Mouse (Mus musculus): Measurements from ENCODE around the gene Lifr. TPM values are rescaled to one million over a fixed set of nuclear protein-coding genes. Genes with fewer than 3 reads are reported as not detected.
A peak's percentile ranks its signal among the peaks of the same experiment; 100 is the strongest.

The Lifr gene
- polyA plus RNA-seq, 1 experiment from 2014 or later, result 30.7 TPM

GRCm38 (mm10) chr15:7081795-7082194, 8.6 kb upstream of the Lifr start:
- Histone ChIP-seq H3K36me3 (replicated peaks) (no peaks in the 10 kb centered on the region), H3K27ac (replicated peaks) (no peak overlapping the region), H3K4me3 (replicated peaks) (no peak overlapping the region), H3K9ac (no peak overlapping the region), H3K4me2 (no peak overlapping the region), H3K9me3 (replicated peaks) (no peaks in the 10 kb centered on the region), H3K4me1 (replicated peaks) (peaks cover 4% of the 10 kb centered on the region; the same call in 1 of the 2 replicates), H3K27me3 (no peaks in the 10 kb centered on the region; the same call in 1 of the 2 replicates)
- ATAC-seq (ENCODE audit: insufficient read depth), result no peak
- WGBS (ENCODE audit: insufficient replicate concordance), result 44% methylated on average over 15 of the region's 15 CpGs

GRCm38 (mm10) chr15:7082901-7083300, 7.5 kb upstream of the Lifr start:
- H3K4me2 ChIP-seq, result no peak overlapping the region

GRCm38 (mm10) chr15:7084780-7085497, 5.5 kb upstream of the Lifr start:
- Histone ChIP-seq H3K9ac (no peak overlapping the region), H3K27ac (replicated peaks) (no peak overlapping the region), H3K4me2 (0 out of 2 replicates have a peak overlapping the region, but pooled peaks have one; percentile 1), H3K4me3 (replicated peaks) (no peak overlapping the region), H3K9me3 (replicated peaks) (no peaks in the 10 kb centered on the region), H3K27me3 (no peaks in the 10 kb centered on the region; the same call in 1 of the 2 replicates), H3K36me3 (replicated peaks) (no peaks in the 10 kb centered on the region), H3K4me1 (replicated peaks) (peaks cover 4% of the 10 kb centered on the region; the same call in 1 of the 2 replicates)
- WGBS (ENCODE audit: insufficient replicate concordance), result 9% methylated on average over 8 of the region's 8 CpGs
- peak; percentile 44 for ATAC-seq (ENCODE audit: insufficient read depth)

More at GRCm38 (mm10) chr15:7082901-7083300, 7.5 kb upstream of the Lifr start:
- WGBS (ENCODE audit: insufficient replicate concordance), result 66% methylated on average over 3 of the region's 3 CpGs
- Histone ChIP-seq H3K36me3 (replicated peaks) (no peaks in the 10 kb centered on the region), H3K4me3 (replicated peaks) (no peak overlapping the region), H3K9ac (no peak overlapping the region), H3K9me3 (replicated peaks) (no peaks in the 10 kb centered on the region), H3K27me3 (no peaks in the 10 kb centered on the region; the same call in 1 of the 2 replicates), H3K4me1 (replicated peaks) (peaks cover 4% of the 10 kb centered on the region; the same call in 1 of the 2 replicates), H3K27ac (replicated peaks) (no peak overlapping the region)
- no peak for ATAC-seq (ENCODE audit: insufficient read depth)

GRCm38 (mm10) chr15:7088691-7089090, 1.7 kb upstream of the Lifr start:
- no peak; the same call in 1 of the 2 replicates for ATAC-seq (ENCODE audit: insufficient read depth)
- Histone ChIP-seq H3K36me3 (replicated peaks) (no peaks in the 10 kb centered on the region), H3K4me2 (no peak overlapping the region), H3K4me3 (replicated peaks) (no peak overlapping the region), H3K9me3 (replicated peaks) (no peaks in the 10 kb centered on the region), H3K27me3 (no peaks in the 10 kb centered on the region), H3K4me1 (replicated peaks) (peaks cover 11% of the 10 kb centered on the region; the same call in 1 of the 2 replicates), H3K27ac (replicated peaks) (no peak overlapping the region), H3K9ac (no peak overlapping the region)
- WGBS (ENCODE audit: insufficient replicate concordance), result 12% methylated on average over 2 of the region's 2 CpGs

GRCm38 (mm10) chr15:7092321-7092720, 1.9 kb downstream of the Lifr start:
- Histone ChIP-seq H3K27ac (replicated peaks) (no peak overlapping the region), H3K9me3 (replicated peaks) (no peaks in the 10 kb centered on the region), H3K4me3 (replicated peaks) (no peak overlapping the region), H3K27me3 (no peaks in the 10 kb centered on the region), H3K36me3 (replicated peaks) (no peaks in the 10 kb centered on the region), H3K9ac (no peak overlapping the region), H3K4me1 (replicated peaks) (peaks cover 7% of the 10 kb centered on the region; the same call in 1 of the 2 replicates), H3K4me2 (peak overlapping the region; percentile 12; the same call in 1 of the 2 replicates)
- ATAC-seq (ENCODE audit: insufficient read depth), result no peak
- WGBS (ENCODE audit: insufficient replicate concordance), result 4% methylated on average over 8 of the region's 8 CpGs

- Histone ChIP-seq H3K9ac (no peak overlapping the region), H3K4me3 (replicated peaks) (no peak overlapping the region), H3K27me3 (no peaks in the 10 kb centered on the region), H3K4me2 (no peak overlapping the region), H3K9me3 (replicated peaks) (no peaks in the 10 kb centered on the region), H3K27ac (replicated peaks) (no peak overlapping the region), H3K36me3 (replicated peaks) (no peaks in the 10 kb centered on the region), H3K4me1 (replicated peaks) (no peaks in the 10 kb centered on the region)
- WGBS (ENCODE audit: insufficient replicate concordance), result 52% methylated on average over 1 of the region's 1 CpGs
- no peak for ATAC-seq (ENCODE audit: insufficient read depth)
Observed at GRCm38 (mm10) chr15:7099406-7099805, 9.0 kb downstream of the Lifr start.

GRCm38 (mm10) chr15:7100226-7100625, 9.8 kb downstream of the Lifr start:
- H3K4me2 ChIP-seq, result no peak overlapping the region
- no peaks in the 10 kb centered on the region for H3K9me3 ChIP-seq (replicated peaks)
- no peak for ATAC-seq (ENCODE audit: insufficient read depth)
- no peaks in the 10 kb centered on the region for H3K36me3 ChIP-seq (replicated peaks)
- H3K4me1 ChIP-seq (replicated peaks), result no peaks in the 10 kb centered on the region
- H3K9ac ChIP-seq, result no peak overlapping the region
- no peaks in the 10 kb centered on the region for H3K27me3 ChIP-seq
- H3K27ac ChIP-seq (replicated peaks), result no peak overlapping the region
- H3K4me3 ChIP-seq (replicated peaks), result no peak overlapping the region
- 72% methylated on average over 6 of the region's 6 CpGs for WGBS (ENCODE audit: insufficient replicate concordance)

- Histone ChIP-seq H3K4me1 (replicated peaks) (no peaks in the 10 kb centered on the region), H3K9ac (no peak overlapping the region), H3K9me3 (replicated peaks) (no peaks in the 10 kb centered on the region), H3K27ac (replicated peaks) (no peak overlapping the region), H3K36me3 (replicated peaks) (no peaks in the 10 kb centered on the region), H3K4me3 (replicated peaks) (no peak overlapping the region), H3K4me2 (no peak overlapping the region), H3K27me3 (no peaks in the 10 kb centered on the region)
- WGBS (ENCODE audit: insufficient replicate concordance), result 66% methylated on average over 2 of the region's 2 CpGs
- no peak for ATAC-seq (ENCODE audit: insufficient read depth)
Observed at GRCm38 (mm10) chr15:7103051-7103450, 12.6 kb downstream of the Lifr start.

GRCm38 (mm10) chr15:7105224-7105623, 14.8 kb downstream of the Lifr start:
- Histone ChIP-seq H3K27ac (replicated peaks) (no peak overlapping the region), H3K36me3 (replicated peaks) (no peaks in the 10 kb centered on the region), H3K27me3 (no peaks in the 10 kb centered on the region), H3K4me2 (no peak overlapping the region), H3K9me3 (replicated peaks) (no peaks in the 10 kb centered on the region), H3K4me3 (replicated peaks) (no peak overlapping the region), H3K9ac (no peak overlapping the region), H3K4me1 (replicated peaks) (no peaks in the 10 kb centered on the region)
- no peak for ATAC-seq (ENCODE audit: insufficient read depth)
- WGBS (ENCODE audit: insufficient replicate concordance), result 54% methylated on average over 5 of the region's 5 CpGs

GRCm38 (mm10) chr15:7108160-7108559, 17.7 kb downstream of the Lifr start:
- Histone ChIP-seq H3K36me3 (replicated peaks) (no peaks in the 10 kb centered on the region), H3K27me3 (no peaks in the 10 kb centered on the region), H3K27ac (replicated peaks) (no peak overlapping the region), H3K4me3 (replicated peaks) (no peak overlapping the region), H3K4me2 (no peak overlapping the region), H3K9me3 (replicated peaks) (no peaks in the 10 kb centered on the region), H3K4me1 (replicated peaks) (no peaks in the 10 kb centered on the region), H3K9ac (no peak overlapping the region)
- no peak for ATAC-seq (ENCODE audit: insufficient read depth)
- WGBS (ENCODE audit: insufficient replicate concordance), result 65% methylated on average over 6 of the region's 6 CpGs

- ATAC-seq (ENCODE audit: insufficient read depth), result no peak
- Histone ChIP-seq H3K4me2 (no peak overlapping the region), H3K27ac (replicated peaks) (no peak overlapping the region), H3K9ac (no peak overlapping the region), H3K36me3 (replicated peaks) (no peaks in the 10 kb centered on the region), H3K4me1 (replicated peaks) (no peaks in the 10 kb centered on the region), H3K27me3 (no peaks in the 10 kb centered on the region), H3K9me3 (replicated peaks) (no peaks in the 10 kb centered on the region), H3K4me3 (replicated peaks) (no peak overlapping the region)
- 52% methylated on average over 6 of the region's 6 CpGs for WGBS (ENCODE audit: insufficient replicate concordance)
Observed at GRCm38 (mm10) chr15:7112227-7112907, 22.0 kb downstream of the Lifr start.
